Mouse (Mus musculus) lung, postnatal 14 days (tissue): ENCODE measurements at regions not wholly inside any gene's neighbourhood (a gene's known extent, or its start where the extent isn't known, plus 50 kb on each side); places are given as distances from the start of the nearest gene placed in this dataset.

Experiments used
- DNase-seq: peaks from one replicate; pipeline ENCODE4 v3.0.0; 2021

- DNase-seq: no peak
Observed at GRCm38 (mm10) chr1:78050231-78050630, 146.7 kb downstream of the Pax3 start.

GRCm38 (mm10) chr1:78032336-78032735 lies 164.6 kb downstream of the Pax3 start:
- DNase-seq: no peak

- DNase-seq: no peak
Observed at GRCm38 (mm10) chr1:78021766-78022165, 175.2 kb downstream of the Pax3 start.

GRCm38 (mm10) chr1:78021014-78021413 lies 175.9 kb downstream of the Pax3 start:
- DNase-seq: no peak

GRCm38 (mm10) chr1:78017949-78018617 lies 178.9 kb downstream of the Pax3 start:
- no peak for DNase-seq

GRCm38 (mm10) chr1:78016541-78017267 lies 180.2 kb downstream of the Pax3 start:
- no peak for DNase-seq

- DNase-seq: no peak
Observed at GRCm38 (mm10) chr1:78015999-78016398, 180.9 kb downstream of the Pax3 start.

GRCm38 (mm10) chr1:78013396-78013795 lies 183.5 kb downstream of the Pax3 start:
- no peak for DNase-seq

- peak; percentile 63 for DNase-seq
Observed at GRCm38 (mm10) chr1:78008811-78009410, 188.0 kb downstream of the Pax3 start.

- no peak for DNase-seq
Observed at GRCm38 (mm10) chr1:78004376-78004775, 192.6 kb downstream of the Pax3 start.

- no peak for DNase-seq
Observed at GRCm38 (mm10) chr1:77998727-77999126, 198.2 kb downstream of the Pax3 start.

GRCm38 (mm10) chr1:77981528-77981927 lies 215.4 kb downstream of the Pax3 start:
- peak; percentile 49 for DNase-seq

- peak; percentile 75 for DNase-seq
Observed at GRCm38 (mm10) chr1:77978696-77979095, 218.2 kb downstream of the Pax3 start.

- no peak for DNase-seq
Observed at GRCm38 (mm10) chr1:77975941-77976340, 221.0 kb downstream of the Pax3 start.

- DNase-seq: peak; percentile 64
Observed at GRCm38 (mm10) chr1:77972301-77972717, 224.6 kb downstream of the Pax3 start.

GRCm38 (mm10) chr1:77964656-77965335 lies 232.1 kb downstream of the Pax3 start:
- DNase-seq: no peak

GRCm38 (mm10) chr1:77959309-77959708 lies 237.6 kb downstream of the Pax3 start:
- no peak for DNase-seq

- no peak for DNase-seq
Observed at GRCm38 (mm10) chr1:77957156-77957767, 239.7 kb downstream of the Pax3 start.

GRCm38 (mm10) chr1:77947894-77948293 lies 249.0 kb downstream of the Pax3 start:
- DNase-seq: no peak

GRCm38 (mm10) chr1:77944327-77944645 lies 252.6 kb downstream of the Pax3 start:
- no peak for DNase-seq

- DNase-seq: no peak
Observed at GRCm38 (mm10) chr1:77943633-77944326, 253.2 kb downstream of the Pax3 start.

GRCm38 (mm10) chr1:77943101-77943500 lies 253.8 kb downstream of the Pax3 start:
- DNase-seq: peak; percentile 22
